Mouse (Mus musculus) activated CD4-positive, CD25-positive, alpha-beta regulatory T cell (primary cell): Measurements from ENCODE around the gene Mdga2. TPM values are rescaled to one million over a fixed set of nuclear protein-coding genes. Genes with fewer than 3 reads are reported as not detected.

ENCODE experiments used
- polyA plus RNA-seq, 2 experiments: library from polyadenylated mRNA; unstranded; fragments of 100-300 nt; shearing (Covaris generic); gene quantifications; one replicate each; pipeline ENCODE4 v1.2.1; 2017

Mdga2 gene
- under 1 TPM in 1 of 2 experiments, not detected in 1; 0.42 TPM for polyA plus RNA-seq

GRCm38 (mm10) chr12:67222221-67223025 is at the start of gene Mdga2:
Mdga2 (minus strand) TSS chr12:67222549.

